Comparison of ENCODE assay signal across 23 mouse cellular contexts in the genomic region with DNA sequence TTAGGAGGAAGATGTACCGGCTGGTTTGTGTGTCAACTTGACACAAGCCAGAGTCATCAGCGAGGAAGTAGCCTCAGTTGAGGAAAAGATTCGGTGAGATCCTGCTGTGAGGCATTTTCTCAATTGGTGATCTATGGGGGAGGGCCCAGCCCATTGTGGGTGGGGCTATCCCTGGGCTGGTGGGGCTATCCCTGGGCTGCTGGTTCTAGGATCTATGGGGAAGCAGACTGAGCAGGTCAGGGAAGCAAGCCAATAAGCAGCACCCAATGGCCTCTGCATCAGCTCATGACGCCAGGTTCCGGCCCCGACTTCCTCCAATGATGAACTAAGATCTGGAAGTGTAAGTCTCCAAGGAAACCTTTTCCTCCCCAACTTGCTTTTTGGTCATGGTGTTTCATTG. TPM values are rescaled to one million over a fixed set of nuclear protein-coding genes. Genes with fewer than 3 reads are reported as not detected.
"Had no signal": no experiment of that assay in that cellular context is flagged by ENCODE, and none has a peak within 500 bp of the region (broad histone marks: within the 10 kb centered on the region; RNA-seq: fewer than 3 reads in every experiment).

No protein-coding gene starts in this region.

- H3K4me3 ChIP-seq: midbrain, embryonic 10.5 days; midbrain, embryonic 12.5 days; myocyte; neural tube, embryonic 13.5 days; neural tube, embryonic 15.5 days; stomach, embryonic 15.5 days had no signal

- DNase-seq: lung, adult 18-20 months; lung, embryonic 14.5 days; lung, postnatal 10 days; lung, postnatal 4 days; midbrain, embryonic 14.5 days; retina, postnatal 1 day; right cerebral cortex, adult 18-20 months; right cerebral cortex, postnatal 14 days; thymus, adult 2 months; thymus, postnatal 25 days; thymus, postnatal 4 days had no signal

- H3K9me3 ChIP-seq: midbrain, embryonic 10.5 days; midbrain, embryonic 12.5 days; neural tube, embryonic 13.5 days; neural tube, embryonic 15.5 days; stomach, embryonic 15.5 days had no signal

- H3K27me3 ChIP-seq: neural tube, embryonic 15.5 days; stomach, embryonic 15.5 days had no signal

- H3K4me1 ChIP-seq: stomach, embryonic 15.5 days had no signal

- H3K27ac ChIP-seq: midbrain, embryonic 10.5 days; midbrain, embryonic 12.5 days; neural tube, embryonic 13.5 days; neural tube, embryonic 15.5 days; stomach, embryonic 15.5 days; stomach, postnatal 0 days had no signal

- H3K36me3 ChIP-seq: midbrain, embryonic 12.5 days; neural tube, embryonic 15.5 days; stomach, embryonic 15.5 days had no signal

RNA-seq across cellular contexts. Expression of gene Rab15, which starts 17.4 kb away (rescaled TPM):
- total RNA-seq: megakaryocyte, adult 5-6 weeks; megakaryocyte-erythroid progenitor cell, adult 5-6 weeks had no signal

RNA-seq across cellular contexts. Expression of gene Gpx2, which starts 44.7 kb away (rescaled TPM):
- total RNA-seq: megakaryocyte, adult 5-6 weeks; megakaryocyte-erythroid progenitor cell, adult 5-6 weeks had no signal
- polyA plus RNA-seq: midbrain, embryonic 10.5 days; midbrain, embryonic 12.5 days; midbrain, embryonic 14.5 days; myocyte; neural tube, embryonic 11.5 days; spleen, adult 2 months; testis, adult 2 months had no signal
